Mouse (Mus musculus) regulatory T cell (primary cell): Measurements from ENCODE around the gene Setdb2.
"Not testable (repeated sequence)": the region's sequence is repeated elsewhere in the genome, so short reads cannot be mapped to it uniquely, and the experiment has no call there.

Source experiments
- in situ Hi-C: fragments of 300-600 bp; cut with MboI, MseI; formaldehyde crosslinking; loops from one replicate; pipeline ENCODE4 v1.15.1; 2025; ENCODE audit warnings: high pct_unique_total_duplicates

The Setdb2 gene

GRCm38 (mm10) chr14:59440558-59441471 is at the start of gene Setdb2, which contains the start of gene Cab39l:
Gene Setdb2, minus strand, starts transcription at chr14:59440884.
Gene Cab39l, plus strand, starts transcription at chr14:59440972.
- in situ Hi-C loops = no loop called here

- in situ Hi-C loops = no loop called here
These were observed 44.6 kb upstream of the Setdb2 start for GRCm38 (mm10) chr14:59485247-59485810.

- in situ Hi-C loops = no loop called here
These were observed 38.0 kb upstream of the Setdb2 start for GRCm38 (mm10) chr14:59478699-59479098.

- in situ Hi-C loops = no loop called here
These were observed 30.1 kb upstream of the Setdb2 start for GRCm38 (mm10) chr14:59470781-59471180.

- in situ Hi-C loops = no loop called here
These were observed 27.1 kb upstream of the Setdb2 start for GRCm38 (mm10) chr14:59467798-59468197.

- in situ Hi-C loops = no loop called here
These were observed 25.8 kb upstream of the Setdb2 start for GRCm38 (mm10) chr14:59466503-59466902.

- in situ Hi-C loops = no loop called here
These were observed 7.3 kb upstream of the Setdb2 start for GRCm38 (mm10) chr14:59447981-59448380.

GRCm38 (mm10) chr14:59445421-59445820 is 4.7 kb upstream of the Setdb2 start:
- in situ Hi-C loops = no loop called here

GRCm38 (mm10) chr14:59441472-59441805 is 755 bp upstream of the Setdb2 start:
- in situ Hi-C loops = no loop called here

- in situ Hi-C loops = no loop called here
These were observed 645 bp downstream of the Setdb2 start for GRCm38 (mm10) chr14:59440039-59440438.

- in situ Hi-C loops = no loop called here
These were observed 2.2 kb downstream of the Setdb2 start for GRCm38 (mm10) chr14:59438505-59438904.

- in situ Hi-C loops = no loop called here
These were observed 3.3 kb downstream of the Setdb2 start for GRCm38 (mm10) chr14:59437398-59437797.

GRCm38 (mm10) chr14:59435206-59435605 is 5.5 kb downstream of the Setdb2 start:
- in situ Hi-C loops = no loop called here

- in situ Hi-C loops = no loop called here
These were observed 6.8 kb downstream of the Setdb2 start for GRCm38 (mm10) chr14:59433902-59434301.

GRCm38 (mm10) chr14:59430556-59430955 is 10.1 kb downstream of the Setdb2 start:
- in situ Hi-C loops = no loop called here

GRCm38 (mm10) chr14:59422912-59423663 is 17.6 kb downstream of the Setdb2 start:
- in situ Hi-C loops = no loop called here

GRCm38 (mm10) chr14:59418171-59418570 is 22.5 kb downstream of the Setdb2 start:
- in situ Hi-C loops = no loop called here

- in situ Hi-C loops = not testable (repeated sequence)
These were observed 25.7 kb downstream of the Setdb2 start for GRCm38 (mm10) chr14:59414979-59415378.

- in situ Hi-C loops = no loop called here
These were observed 43.7 kb downstream of the Setdb2 start for GRCm38 (mm10) chr14:59396999-59397398.

GRCm38 (mm10) chr14:59395281-59395680 is 45.4 kb downstream of the Setdb2 start, which contains the start of gene Phf11c:
Gene Phf11c, minus strand, starts transcription at chr14:59395381.
- in situ Hi-C loops = no loop called here

- in situ Hi-C loops = not testable (repeated sequence)
These were observed 50.5 kb downstream of the Setdb2 start for GRCm38 (mm10) chr14:59390181-59390580.

GRCm38 (mm10) chr14:59389532-59389931 is 51.2 kb downstream of the Setdb2 start:
- in situ Hi-C loops = no loop called here
